In the genomic region with DNA sequence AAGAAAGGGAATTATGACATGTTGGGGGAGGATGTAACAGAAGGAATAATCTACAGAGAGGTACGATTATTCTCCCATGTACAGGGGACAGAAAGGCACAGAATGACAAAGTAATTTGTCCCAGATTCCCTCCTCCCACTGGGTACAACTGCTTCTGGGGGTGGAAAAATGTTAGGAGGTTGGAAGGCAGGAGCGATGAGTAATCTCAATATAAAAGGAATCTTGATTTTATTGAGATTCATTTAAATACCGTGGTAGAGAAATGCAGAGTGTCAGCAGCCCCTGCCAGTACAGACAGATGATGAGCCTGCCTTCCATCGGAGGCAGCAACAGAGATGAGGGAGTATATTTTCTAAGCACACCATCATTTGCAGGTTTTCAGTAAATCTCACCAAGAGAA, we compare ENCODE assay signal across 25 mouse cellular contexts.
A peak's percentile ranks its signal among the peaks of the same experiment; 100 is the strongest.
DNase-seq lines count a peak whose midpoint lies in the region; ATAC-seq and TF ChIP-seq lines count a peak whose summit lies in the region.
"Had no signal": no experiment of that assay in that cellular context is flagged by ENCODE, and none has a peak within 500 bp of the region (broad histone marks: within the 10 kb centered on the region; RNA-seq: fewer than 3 reads in every experiment).

No protein-coding gene starts in this region.

- no peak overlapping the region for H3K4me3 ChIP-seq in forebrain, postnatal 0 days (ENCODE audit: low read depth, low read length)
- no peak overlapping the region for H3K4me3 ChIP-seq in forebrain, embryonic 13.5 days
- no peak overlapping the region for H3K4me3 ChIP-seq in hindbrain, embryonic 10.5 days
- H3K4me3 ChIP-seq: embryonic facial prominence, embryonic 13.5 days; forebrain, embryonic 15.5 days; heart, embryonic 15.5 days; limb, embryonic 15.5 days; liver, embryonic 15.5 days; midbrain, embryonic 13.5 days had no signal

- no peak overlapping the region for H3K9ac ChIP-seq in forebrain, postnatal 0 days
- H3K9ac ChIP-seq in forebrain, embryonic 13.5 days, result no peak overlapping the region
- H3K9ac ChIP-seq: embryonic facial prominence, embryonic 13.5 days; forebrain, embryonic 15.5 days; heart, embryonic 15.5 days; limb, embryonic 15.5 days; liver, embryonic 15.5 days; midbrain, embryonic 13.5 days had no signal

- no peaks in the 10 kb centered on the region for H3K36me3 ChIP-seq in forebrain, postnatal 0 days (ENCODE audit: insufficient read depth)
- no peaks in the 10 kb centered on the region for H3K36me3 ChIP-seq in forebrain, embryonic 13.5 days (ENCODE audit: poor library complexity, severe bottlenecking)
- no peaks in the 10 kb centered on the region for H3K36me3 ChIP-seq in hindbrain, embryonic 10.5 days
- H3K36me3 ChIP-seq: embryonic facial prominence, embryonic 13.5 days; forebrain, embryonic 15.5 days; heart, embryonic 15.5 days; limb, embryonic 15.5 days; liver, embryonic 15.5 days; midbrain, embryonic 13.5 days had no signal

- ATAC-seq in forebrain, postnatal 0 days, result peak; percentile 55; the same call in 1 of the 2 replicates
- no peak for ATAC-seq in forebrain, embryonic 13.5 days
- ATAC-seq: forebrain, embryonic 15.5 days; lung, postnatal 0 days; midbrain, embryonic 13.5 days; Patski had no signal

- TF ChIP-seq CTCF in forebrain, postnatal 0 days (IDR thresholded peaks at IDR 0.05; ENCODE audit: low read depth), result no peak

- H3K4me1 ChIP-seq in forebrain, postnatal 0 days (ENCODE audit: insufficient read depth), result no peaks in the 10 kb centered on the region
- H3K4me1 ChIP-seq in forebrain, embryonic 13.5 days, result no peaks in the 10 kb centered on the region
- no peaks in the 10 kb centered on the region for H3K4me1 ChIP-seq in hindbrain, embryonic 10.5 days (replicated peaks)
- H3K4me1 ChIP-seq: embryonic facial prominence, embryonic 13.5 days; forebrain, embryonic 15.5 days; heart, embryonic 15.5 days; limb, embryonic 15.5 days; liver, embryonic 15.5 days; midbrain, embryonic 13.5 days had no signal

- DNase-seq in forebrain, postnatal 0 days, result no peak
- peak; percentile 6 for DNase-seq in Muller cell, postnatal 12 days (ENCODE audit: inconsistent ontology term)
- DNase-seq in layer of hippocampus, adult 9-10 months (ENCODE audit: low spot score), result peak; percentile 55
- peak; percentile 47 to 91 for DNase-seq in left cerebral cortex, postnatal 25 days (ENCODE audit: low spot score in 2 of 2)
- DNase-seq in hindbrain, embryonic 10.5 days (ENCODE audit: low spot score), result no peak
- no peak for DNase-seq in gastrocnemius, postnatal 25 days
- DNase-seq in urinary bladder, postnatal 25 days (ENCODE audit: low spot score), result no peak
- DNase-seq: adrenal gland, adult 8-10 months; cerebellum, adult 11 months; cerebellum, postnatal 10 days; gastrocnemius, postnatal 10 days; heart, adult 18-20 months; heart, postnatal 4 days; kidney, adult 18-20 months; thymus, adult 18-20 months had no signal

- H3K27ac ChIP-seq in forebrain, postnatal 0 days (ENCODE audit: low read depth, low read length), result no peak overlapping the region
- H3K27ac ChIP-seq in forebrain, embryonic 13.5 days, result no peak overlapping the region
- H3K27ac ChIP-seq in hindbrain, embryonic 10.5 days, result no peak overlapping the region
- H3K27ac ChIP-seq: embryonic facial prominence, embryonic 13.5 days; forebrain, embryonic 15.5 days; heart, embryonic 15.5 days; kidney, postnatal 0 days; limb, embryonic 15.5 days; liver, embryonic 15.5 days; midbrain, embryonic 13.5 days had no signal

- H3K4me2 ChIP-seq in forebrain, postnatal 0 days (ENCODE audit: low read depth), result no peak overlapping the region
- H3K4me2 ChIP-seq in forebrain, embryonic 13.5 days, result no peak overlapping the region
- H3K4me2 ChIP-seq: embryonic facial prominence, embryonic 13.5 days; forebrain, embryonic 15.5 days; heart, embryonic 15.5 days; limb, embryonic 15.5 days; liver, embryonic 15.5 days; midbrain, embryonic 13.5 days had no signal

- 68% methylated on average over 4 of the region's 4 CpGs for WGBS in forebrain, postnatal 0 days
- WGBS in forebrain, embryonic 13.5 days, result 89% methylated on average over 4 of the region's 4 CpGs
- 87% methylated on average over 4 of the region's 4 CpGs for WGBS in hindbrain, embryonic 10.5 days

- no peaks in the 10 kb centered on the region for H3K9me3 ChIP-seq in forebrain, postnatal 0 days (ENCODE audit: low read length)
- H3K9me3 ChIP-seq in forebrain, embryonic 13.5 days (replicated peaks), result no peaks in the 10 kb centered on the region
- no peaks in the 10 kb centered on the region for H3K9me3 ChIP-seq in hindbrain, embryonic 10.5 days
- H3K9me3 ChIP-seq: embryonic facial prominence, embryonic 13.5 days; forebrain, embryonic 15.5 days; heart, embryonic 15.5 days; limb, embryonic 15.5 days; liver, embryonic 15.5 days; midbrain, embryonic 13.5 days had no signal

- H3K27me3 ChIP-seq in forebrain, postnatal 0 days (ENCODE audit: insufficient read depth, low read length), result no peaks in the 10 kb centered on the region
- no peaks in the 10 kb centered on the region for H3K27me3 ChIP-seq in forebrain, embryonic 13.5 days
- H3K27me3 ChIP-seq in hindbrain, embryonic 10.5 days (ENCODE audit: insufficient read depth, poor library complexity, severe bottlenecking), result no peaks in the 10 kb centered on the region
- H3K27me3 ChIP-seq: embryonic facial prominence, embryonic 13.5 days; forebrain, embryonic 15.5 days; heart, embryonic 15.5 days; limb, embryonic 15.5 days; liver, embryonic 15.5 days; midbrain, embryonic 13.5 days; Patski had no signal

- intact Hi-C loops in left cerebral cortex, postnatal 25 days (cut with DNase I), result loop anchor here (1.0 to 10.0 kb wide), 4 partner anchors 92 to 425 kb away; no protein-coding TSS in a partner anchor

Comparison
In these comparisons a context has a peak if more than half of its experiments do, and no peak if none do; other contexts are left out.
1. DNase-seq: peak in Muller cell, postnatal 12 days (single experiment), layer of hippocampus, adult 9-10 months (single experiment) and left cerebral cortex, postnatal 25 days (2 of 2); none in forebrain, postnatal 0 days (single experiment), hindbrain, embryonic 10.5 days (single experiment), gastrocnemius, postnatal 25 days (single experiment) and urinary bladder, postnatal 25 days (single experiment).